Mouse (Mus musculus): ENCODE measurements at regions not wholly inside any gene's neighbourhood (a gene's known extent, or its start where the extent isn't known, plus 50 kb on each side); places are given as distances from the start of the nearest gene placed in this dataset.

GRCm38 (mm10) chr13:73091886-73092285, 168.4 kb upstream of the Irx4 start:
- no peaks in the 10 kb centered on the region for H3K4me1 ChIP-seq (replicated peaks)
- H3K36me3 ChIP-seq = no peaks in the 10 kb centered on the region
- no peaks in the 10 kb centered on the region for H3K9me3 ChIP-seq
- ATAC-seq = no peak
- H3K27ac ChIP-seq = no peak overlapping the region
- H3K4me2 ChIP-seq (replicated peaks) = no peak overlapping the region
- no peak overlapping the region for H3K4me3 ChIP-seq (replicated peaks)
- H3K27me3 ChIP-seq (replicated peaks) = no peaks in the 10 kb centered on the region
- 49% methylated on average over 3 of the region's 3 CpGs for WGBS
- H3K9ac ChIP-seq = no peak overlapping the region

GRCm38 (mm10) chr13:73097502-73097901, 162.8 kb upstream of the Irx4 start:
- H3K4me1 ChIP-seq (replicated peaks) = no peaks in the 10 kb centered on the region
- no peak overlapping the region for H3K9ac ChIP-seq

GRCm38 (mm10) chr13:73099407-73099806, 160.9 kb upstream of the Irx4 start:
- Histone ChIP-seq H3K27me3 (replicated peaks) (no peaks in the 10 kb centered on the region), H3K27ac (no peak overlapping the region), H3K4me3 (replicated peaks) (no peak overlapping the region), H3K4me1 (replicated peaks) (no peaks in the 10 kb centered on the region), H3K9me3 (no peaks in the 10 kb centered on the region), H3K36me3 (no peaks in the 10 kb centered on the region), H3K9ac (no peak overlapping the region), H3K4me2 (replicated peaks) (no peak overlapping the region)
- no peak for ATAC-seq
- 91% methylated on average over 1 of the region's 1 CpGs for WGBS

More at GRCm38 (mm10) chr13:73097502-73097901, 162.8 kb upstream of the Irx4 start:
- Histone ChIP-seq H3K36me3 (no peaks in the 10 kb centered on the region), H3K27ac (no peak overlapping the region), H3K4me3 (replicated peaks) (no peak overlapping the region), H3K9me3 (no peaks in the 10 kb centered on the region), H3K4me2 (replicated peaks) (no peak overlapping the region), H3K27me3 (replicated peaks) (no peaks in the 10 kb centered on the region)
- no peak for ATAC-seq
- 79% methylated on average over 9 of the region's 9 CpGs for WGBS

GRCm38 (mm10) chr13:73107250-73107993, 152.9 kb upstream of the Irx4 start:
- no peak for ATAC-seq
- WGBS = 74% methylated on average over 14 of the region's 14 CpGs
- no peak overlapping the region for H3K4me2 ChIP-seq (replicated peaks)

GRCm38 (mm10) chr13:73116822-73117632, 143.3 kb upstream of the Irx4 start:
- no peak overlapping the region for H3K4me3 ChIP-seq (replicated peaks)
- no peak overlapping the region; the same call in 1 of the 2 replicates for H3K4me2 ChIP-seq (replicated peaks)
- WGBS = 40% methylated on average over 22 of the region's 22 CpGs
- no peaks in the 10 kb centered on the region for H3K27me3 ChIP-seq (replicated peaks)
- H3K36me3 ChIP-seq = no peaks in the 10 kb centered on the region
- no peaks in the 10 kb centered on the region for H3K4me1 ChIP-seq (replicated peaks)
- ATAC-seq = no peak
- no peak overlapping the region for H3K27ac ChIP-seq
- no peak overlapping the region for H3K9ac ChIP-seq
- H3K9me3 ChIP-seq = no peaks in the 10 kb centered on the region

More at GRCm38 (mm10) chr13:73107250-73107993, 152.9 kb upstream of the Irx4 start:
- Histone ChIP-seq H3K4me1 (replicated peaks) (no peaks in the 10 kb centered on the region), H3K27me3 (replicated peaks) (no peaks in the 10 kb centered on the region), H3K27ac (no peak overlapping the region), H3K9me3 (no peaks in the 10 kb centered on the region), H3K4me3 (replicated peaks) (no peak overlapping the region), H3K36me3 (no peaks in the 10 kb centered on the region), H3K9ac (no peak overlapping the region)

- 61% methylated on average over 15 of the region's 15 CpGs for WGBS
- Histone ChIP-seq H3K4me2 (replicated peaks) (no peak overlapping the region; the same call in 1 of the 2 replicates), H3K36me3 (no peaks in the 10 kb centered on the region), H3K4me1 (replicated peaks) (no peaks in the 10 kb centered on the region), H3K27me3 (replicated peaks) (no peaks in the 10 kb centered on the region), H3K27ac (no peak overlapping the region), H3K4me3 (replicated peaks) (no peak overlapping the region), H3K9ac (no peak overlapping the region), H3K9me3 (no peaks in the 10 kb centered on the region)
- ATAC-seq = no peak
Observed at GRCm38 (mm10) chr13:73117633-73118076, 142.6 kb upstream of the Irx4 start.

- WGBS = 97% methylated on average over 1 of the region's 1 CpGs
- H3K4me3 ChIP-seq (replicated peaks) = no peak overlapping the region
- no peak overlapping the region for H3K9ac ChIP-seq
Observed at GRCm38 (mm10) chr13:73122945-73123344, 137.3 kb upstream of the Irx4 start.

GRCm38 (mm10) chr13:73131270-73131669, 129.0 kb upstream of the Irx4 start:
- Histone ChIP-seq H3K4me1 (replicated peaks) (no peaks in the 10 kb centered on the region), H3K4me2 (replicated peaks) (no peak overlapping the region), H3K4me3 (replicated peaks) (no peak overlapping the region), H3K9ac (no peak overlapping the region), H3K36me3 (no peaks in the 10 kb centered on the region), H3K9me3 (no peaks in the 10 kb centered on the region), H3K27me3 (replicated peaks) (no peaks in the 10 kb centered on the region), H3K27ac (no peak overlapping the region)
- no peak for ATAC-seq
- 24% methylated on average over 6 of the region's 6 CpGs for WGBS

More at GRCm38 (mm10) chr13:73122945-73123344, 137.3 kb upstream of the Irx4 start:
- no peak for ATAC-seq
- no peaks in the 10 kb centered on the region for H3K27me3 ChIP-seq (replicated peaks)
- H3K9me3 ChIP-seq = no peaks in the 10 kb centered on the region
- no peak overlapping the region for H3K4me2 ChIP-seq (replicated peaks)
- H3K36me3 ChIP-seq = no peaks in the 10 kb centered on the region
- H3K27ac ChIP-seq = no peak overlapping the region
- H3K4me1 ChIP-seq (replicated peaks) = no peaks in the 10 kb centered on the region

GRCm38 (mm10) chr13:73132746-73133145, 127.5 kb upstream of the Irx4 start:
- WGBS = 45% methylated on average over 6 of the region's 6 CpGs
- no peaks in the 10 kb centered on the region for H3K27me3 ChIP-seq (replicated peaks)
- H3K4me3 ChIP-seq (replicated peaks) = no peak overlapping the region
- ATAC-seq = no peak
- no peak overlapping the region for H3K27ac ChIP-seq
- H3K4me2 ChIP-seq (replicated peaks) = no peak overlapping the region
- no peaks in the 10 kb centered on the region for H3K36me3 ChIP-seq
- no peaks in the 10 kb centered on the region for H3K9me3 ChIP-seq
- H3K4me1 ChIP-seq (replicated peaks) = no peaks in the 10 kb centered on the region
- no peak overlapping the region for H3K9ac ChIP-seq

- no peak for ATAC-seq
Observed at GRCm38 (mm10) chr13:73134929-73135328, 125.3 kb upstream of the Irx4 start.

GRCm38 (mm10) chr13:73141302-73141701, 119.0 kb upstream of the Irx4 start:
- Histone ChIP-seq H3K4me1 (replicated peaks) (no peaks in the 10 kb centered on the region), H3K4me2 (replicated peaks) (no peak overlapping the region), H3K9me3 (no peaks in the 10 kb centered on the region), H3K4me3 (replicated peaks) (no peak overlapping the region), H3K27me3 (replicated peaks) (no peaks in the 10 kb centered on the region), H3K9ac (no peak overlapping the region), H3K36me3 (no peaks in the 10 kb centered on the region), H3K27ac (no peak overlapping the region)
- no peak for ATAC-seq
- WGBS = 64% methylated on average over 2 of the region's 2 CpGs

More at GRCm38 (mm10) chr13:73134929-73135328, 125.3 kb upstream of the Irx4 start:
- H3K4me1 ChIP-seq (replicated peaks) = no peaks in the 10 kb centered on the region
- H3K36me3 ChIP-seq = no peaks in the 10 kb centered on the region
- no peak overlapping the region for H3K4me2 ChIP-seq (replicated peaks)
- no peak overlapping the region for H3K9ac ChIP-seq
- H3K9me3 ChIP-seq = no peaks in the 10 kb centered on the region
- no peak overlapping the region for H3K4me3 ChIP-seq (replicated peaks)
- no peak overlapping the region for H3K27ac ChIP-seq
- H3K27me3 ChIP-seq (replicated peaks) = no peaks in the 10 kb centered on the region

GRCm38 (mm10) chr13:73158016-73158415, 102.3 kb upstream of the Irx4 start:
- Histone ChIP-seq H3K36me3 (no peaks in the 10 kb centered on the region), H3K27me3 (replicated peaks) (no peaks in the 10 kb centered on the region), H3K4me2 (replicated peaks) (no peak overlapping the region), H3K27ac (no peak overlapping the region), H3K4me1 (replicated peaks) (peaks cover 3% of the 10 kb centered on the region; the same call in 1 of the 2 replicates), H3K9me3 (no peaks in the 10 kb centered on the region), H3K9ac (no peak overlapping the region), H3K4me3 (replicated peaks) (no peak overlapping the region)
- WGBS = 86% methylated on average over 7 of the region's 7 CpGs
- no peak for ATAC-seq

Data from intestine, embryonic 15.5 days (tissue).